Mouse (Mus musculus) layer of hippocampus, postnatal 10 days (tissue): Measurements from ENCODE around the gene Pam. TPM values are rescaled to one million over a fixed set of nuclear protein-coding genes. Genes with fewer than 3 reads are reported as not detected.

Source experiments
- DNase-seq, 2 experiments: peaks; one replicate each; pipeline ENCODE4 v3.0.0; 2021; ENCODE audit warnings: low spot score in 2 of 2
- total RNA-seq, 2 experiments: library from RNA; stranded (reverse); gene quantifications; 2 replicates each; pipeline ENCODE4 v1.2.3; 2021

Gene Pam
- total RNA-seq, 2 experiments from 2014 or later = 158 to 166 TPM

DNA sequence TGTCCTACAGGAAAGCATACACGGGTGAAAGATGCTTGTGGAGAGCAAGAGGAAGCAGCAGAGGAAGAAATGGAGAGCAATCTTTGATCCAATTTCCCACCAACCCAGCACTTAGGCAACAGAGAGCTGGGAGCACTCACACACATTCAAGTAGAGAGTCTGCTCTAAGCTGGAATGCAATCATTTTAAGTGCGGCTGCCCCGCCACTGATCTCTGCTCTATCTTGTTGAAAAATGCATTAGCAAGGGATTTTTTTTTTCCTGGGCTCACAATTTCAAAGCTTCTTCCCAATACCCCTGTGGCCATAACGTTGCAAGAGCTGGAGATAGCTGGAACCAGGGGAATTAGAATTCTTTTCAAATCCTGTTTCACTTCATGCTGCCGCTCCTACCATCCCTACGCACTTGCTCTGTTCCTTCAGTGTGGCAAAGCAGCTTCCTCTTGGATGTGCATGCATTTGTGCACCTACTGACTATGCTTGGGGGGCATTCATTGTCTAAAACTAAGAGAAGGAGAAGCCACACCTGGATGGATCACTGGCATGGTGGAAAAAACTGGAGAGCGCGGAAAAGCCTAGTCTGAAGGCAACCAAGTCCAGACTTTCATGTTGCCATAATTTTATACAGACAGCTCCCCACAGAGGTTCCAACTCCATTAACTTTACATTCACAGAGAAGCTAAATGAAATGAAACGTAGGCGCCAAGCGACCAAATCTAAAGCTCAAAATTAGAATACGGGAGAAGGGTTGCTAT, 179.1 kb downstream of the Pam start:
- no peak for DNase-seq

DNA sequence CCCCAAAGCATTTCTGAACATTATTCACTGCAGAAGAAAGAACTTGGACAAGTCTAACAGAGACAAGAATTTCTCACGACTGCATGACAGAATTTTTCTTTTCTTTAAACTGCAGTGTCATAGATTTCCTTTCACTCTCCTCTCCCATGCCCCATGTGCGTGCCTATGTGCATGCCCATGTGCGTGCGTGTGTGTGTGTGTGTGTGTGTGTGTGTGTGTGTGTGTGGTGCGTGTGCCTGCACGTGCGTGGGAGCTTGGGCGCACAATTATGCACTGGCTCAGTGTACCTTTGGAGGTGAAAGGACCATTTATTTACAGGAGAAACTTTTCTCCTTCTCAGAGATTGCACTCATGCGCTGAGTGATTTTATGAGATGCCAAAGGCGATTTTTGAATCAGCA, 179.7 kb downstream of the Pam start:
- DNase-seq = no peak

DNA sequence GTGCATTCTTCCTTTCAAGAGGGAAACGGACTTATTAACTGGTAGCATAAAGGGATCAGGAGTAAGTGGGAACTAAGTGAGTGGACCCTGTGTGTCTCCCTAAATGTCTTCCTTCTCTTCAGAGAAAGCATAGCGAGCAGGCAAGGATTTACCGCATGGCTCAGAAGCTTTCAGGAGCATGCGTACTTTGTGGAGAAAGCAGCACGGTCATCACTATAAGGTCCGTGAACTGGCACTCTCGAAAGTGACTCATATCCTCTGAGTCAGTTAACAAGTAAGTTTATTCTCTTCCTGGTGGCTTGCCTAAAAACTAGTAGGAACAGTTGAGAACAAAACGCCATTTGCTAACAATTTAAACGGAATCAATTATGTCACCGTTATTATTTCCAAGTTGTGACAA, 184.6 kb downstream of the Pam start:
- no peak for DNase-seq

DNA sequence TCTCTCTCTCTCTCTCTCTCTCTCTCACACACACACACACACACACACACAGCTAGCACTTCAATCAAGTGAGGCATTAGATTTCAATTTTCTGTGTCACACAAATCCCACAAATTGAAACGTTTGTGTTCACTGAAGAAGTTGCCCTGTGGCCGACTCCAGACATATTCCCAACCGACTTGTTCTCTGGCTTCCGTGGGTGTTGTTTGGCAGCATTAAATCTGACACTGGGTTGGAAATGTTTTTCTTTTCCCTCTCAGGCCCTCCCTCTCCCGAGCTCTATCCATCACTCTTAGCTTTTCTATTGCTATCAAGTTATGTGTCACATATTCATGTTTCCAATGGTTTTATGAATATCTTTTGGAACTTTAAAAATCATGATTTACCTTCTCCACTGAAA, 185.9 kb downstream of the Pam start:
- DNase-seq = no peak

DNA sequence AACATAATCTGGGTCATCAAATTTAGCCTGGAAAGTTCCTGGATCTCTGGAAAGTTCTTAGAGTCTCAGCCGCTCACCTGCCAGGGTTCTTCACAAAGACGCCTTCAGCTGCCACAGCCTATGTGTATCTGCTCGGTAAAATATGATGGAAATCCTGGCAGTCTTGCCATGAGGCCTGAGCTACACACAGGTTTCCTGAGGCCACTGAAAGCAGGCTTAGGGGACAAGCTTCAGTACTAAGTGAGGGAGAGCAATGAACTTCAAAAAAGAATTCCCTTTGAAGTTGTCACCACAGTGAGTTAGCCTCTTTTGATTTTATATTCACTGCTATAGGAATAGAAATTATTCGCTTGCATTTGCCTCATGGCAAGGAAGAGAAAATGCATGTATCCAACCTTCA, 186.7 kb downstream of the Pam start:
- DNase-seq = no peak

DNA sequence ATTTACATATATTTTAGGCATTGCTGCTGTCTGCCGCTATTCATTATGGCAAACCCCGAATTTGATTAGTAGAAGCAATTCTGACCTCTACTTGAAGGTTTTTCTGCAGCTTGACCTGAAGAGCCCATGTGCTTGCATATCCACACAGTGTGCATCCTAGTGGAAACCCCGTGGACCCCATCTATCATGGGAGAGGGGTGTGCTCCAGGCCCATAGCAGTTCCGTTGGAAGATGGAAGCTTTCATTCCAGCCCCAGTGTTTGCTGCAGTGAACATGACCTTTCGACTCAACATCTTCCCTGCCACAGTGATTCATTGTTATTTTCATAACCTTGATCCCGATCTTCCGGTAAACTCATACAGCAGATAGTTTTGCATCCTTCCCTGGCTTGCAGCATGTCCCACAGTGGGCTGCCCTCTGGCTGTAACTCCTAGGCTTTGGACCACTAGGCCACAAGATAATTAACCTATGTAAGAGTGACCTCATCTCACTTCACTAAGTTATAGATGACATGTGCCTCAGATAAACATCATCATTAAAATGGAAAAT, 191.5 kb downstream of the Pam start:
- DNase-seq = no peak

DNA sequence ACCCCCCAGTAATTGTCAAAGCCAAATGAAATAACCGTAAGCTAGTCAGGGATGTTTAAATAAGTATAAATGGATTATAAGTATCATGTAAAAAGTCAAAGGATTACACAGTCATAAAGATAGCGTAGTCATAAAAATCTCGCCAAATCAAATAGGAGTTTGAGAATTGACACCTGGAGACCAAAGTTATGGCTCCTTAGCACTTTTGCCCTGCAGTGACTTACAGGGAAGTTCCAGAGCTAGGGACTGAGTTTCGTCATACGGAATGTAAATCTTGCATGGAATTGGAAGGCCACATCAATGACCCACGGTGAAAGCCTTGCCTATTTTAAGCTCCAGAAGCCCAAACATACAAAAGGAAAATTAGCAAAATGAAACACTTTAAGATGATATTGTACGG, 192.6 kb downstream of the Pam start:
- no peak for DNase-seq

DNA sequence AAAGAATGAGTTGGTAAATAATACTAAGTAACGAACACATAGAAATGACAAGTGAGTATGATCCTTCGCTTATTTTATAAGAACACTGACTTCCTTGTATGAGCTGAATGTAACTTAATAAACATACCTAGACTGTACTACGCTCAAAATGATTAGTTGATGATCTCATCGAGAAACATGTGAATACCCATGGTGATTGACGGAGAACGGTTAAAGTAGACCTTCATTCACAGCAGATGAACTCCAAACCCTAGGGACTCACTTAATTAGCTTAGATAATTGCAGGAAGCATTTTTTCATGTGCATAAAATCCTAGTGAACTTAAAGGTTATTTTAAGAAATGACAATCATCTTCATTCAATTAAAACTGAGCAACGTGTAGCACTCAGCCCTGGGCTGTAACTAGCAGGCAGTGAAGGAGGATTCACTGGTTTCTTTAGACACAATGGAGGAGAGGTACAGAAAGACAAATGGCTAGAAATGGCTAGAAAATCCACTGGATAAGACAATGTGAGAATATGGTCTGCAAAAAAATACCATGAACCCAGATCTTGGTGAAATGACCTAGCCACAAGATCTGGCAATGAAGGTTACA, 194.8 kb downstream of the Pam start:
- DNase-seq = no peak

DNA sequence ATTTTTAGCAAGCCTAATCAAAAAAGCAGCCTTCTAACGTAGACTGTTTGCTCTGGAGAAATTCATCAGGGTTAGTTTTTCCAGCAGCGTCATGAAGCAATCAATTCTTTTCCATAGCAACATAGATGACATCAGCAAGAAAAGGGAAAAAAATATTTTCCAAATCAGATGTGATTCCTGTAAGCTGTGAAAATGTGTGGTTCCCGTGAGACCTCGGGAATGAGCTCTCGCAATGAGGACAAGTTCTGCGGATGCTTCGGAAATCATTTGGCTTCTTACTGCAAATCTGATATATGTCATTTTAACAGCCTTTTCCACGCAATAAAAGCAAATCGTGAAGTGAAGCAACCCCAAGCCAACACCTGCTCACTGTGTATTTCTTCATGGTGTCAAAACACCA, 207.9 kb downstream of the Pam start:
- DNase-seq = no peak

DNA sequence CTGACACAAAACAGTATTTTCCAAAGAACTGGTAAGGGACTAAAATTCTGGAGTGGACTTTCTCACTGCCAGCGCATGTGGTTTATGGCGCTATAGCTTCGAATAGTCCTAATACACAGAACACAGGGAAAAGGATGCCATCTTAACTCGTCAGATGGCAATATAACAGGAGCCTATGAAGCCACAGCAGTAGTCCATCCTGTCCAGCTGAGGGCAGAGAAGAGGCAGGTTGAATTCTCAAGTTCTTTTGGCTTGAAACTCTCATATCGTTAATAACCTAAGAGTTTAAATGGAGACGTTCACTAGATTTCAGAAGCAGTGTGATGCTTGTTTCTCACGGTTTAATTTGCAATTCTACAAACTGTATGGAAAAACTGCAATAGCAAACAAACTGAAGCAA, 211.9 kb downstream of the Pam start:
- DNase-seq = no peak

DNA sequence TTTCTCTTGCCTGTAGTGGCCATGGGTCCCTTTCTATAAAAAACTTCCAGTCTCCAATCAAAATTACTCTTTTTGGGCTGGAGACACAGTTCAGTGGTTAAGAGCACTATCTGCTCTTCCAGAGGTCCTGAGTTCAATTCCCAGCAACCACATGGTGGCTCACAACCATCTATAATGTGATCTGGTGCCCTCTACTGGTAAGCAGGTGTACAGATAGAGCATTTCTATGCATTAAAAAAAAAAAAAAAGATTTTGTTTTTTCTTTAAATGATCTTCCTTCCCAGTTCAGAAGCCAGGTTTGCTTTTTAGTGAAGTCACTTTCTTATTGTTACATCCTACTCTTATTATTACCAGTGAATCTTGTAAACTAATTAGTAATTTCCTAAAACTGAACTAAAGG, 218.4 kb downstream of the Pam start:
- no peak for DNase-seq

DNA sequence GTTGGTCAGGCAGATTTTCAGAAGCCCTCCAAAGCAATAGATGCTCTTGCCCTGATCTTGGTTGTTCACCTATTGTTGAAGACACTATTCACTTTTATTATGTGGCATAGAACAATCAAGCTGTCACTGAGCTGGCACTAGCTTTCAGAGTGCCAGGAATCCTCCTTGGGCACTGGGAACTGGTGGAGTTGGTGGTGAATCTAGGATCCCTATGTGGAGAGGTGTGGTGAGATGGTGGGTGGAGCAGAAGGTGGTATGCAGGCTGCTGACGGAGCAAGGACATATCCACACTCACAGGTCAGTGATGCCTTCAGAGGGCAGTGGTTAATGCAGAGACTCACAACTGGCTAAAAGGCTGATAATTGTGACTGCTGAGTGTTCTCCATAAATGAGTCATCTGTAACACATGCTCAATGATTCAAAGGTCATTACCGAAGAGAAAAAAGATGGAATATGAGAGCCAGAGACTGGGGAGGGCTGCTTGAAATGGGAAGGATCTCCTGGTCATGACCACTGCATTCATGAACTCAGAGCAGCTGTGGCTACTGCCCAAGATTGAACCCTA, 221.9 kb downstream of the Pam start:
- DNase-seq = no peak

DNA sequence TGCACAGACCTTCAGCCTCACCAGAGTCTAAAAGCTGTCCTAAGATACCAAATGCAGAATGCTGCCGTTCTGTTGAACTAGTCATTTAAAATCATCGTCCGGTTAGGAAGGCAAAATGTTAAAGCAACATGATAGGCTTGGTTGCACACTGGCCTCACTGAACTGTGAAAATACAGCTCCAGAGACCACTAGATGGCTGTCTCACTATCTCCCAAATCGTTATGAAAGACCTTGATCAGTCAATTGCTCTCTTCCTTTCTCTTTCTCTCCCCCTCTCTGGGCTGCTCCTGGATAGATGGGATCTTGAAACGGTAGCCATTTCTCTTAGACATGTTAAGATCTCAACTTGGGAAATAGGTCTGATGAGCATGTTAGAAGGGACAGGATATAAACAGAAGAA, 223.0 kb downstream of the Pam start:
- no peak for DNase-seq

DNA sequence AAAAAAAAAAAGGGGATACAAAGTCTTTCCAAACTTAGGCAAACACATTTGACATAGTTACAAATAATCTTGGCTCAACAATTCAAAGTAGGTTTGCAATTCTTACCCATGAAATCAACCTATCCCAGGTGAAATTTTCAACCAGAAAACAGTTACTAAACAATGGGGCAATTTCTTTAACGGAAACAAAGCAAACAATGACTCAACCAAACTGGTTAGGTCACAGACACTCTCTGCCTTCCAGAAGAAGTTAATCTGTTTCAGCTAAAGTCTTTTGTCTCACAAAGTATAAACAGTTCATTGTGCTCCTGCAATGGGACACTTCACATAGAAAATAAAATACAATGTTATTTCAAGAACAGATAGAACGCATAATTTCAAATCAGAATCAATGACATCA, 223.4 kb downstream of the Pam start:
- no peak for DNase-seq

DNA sequence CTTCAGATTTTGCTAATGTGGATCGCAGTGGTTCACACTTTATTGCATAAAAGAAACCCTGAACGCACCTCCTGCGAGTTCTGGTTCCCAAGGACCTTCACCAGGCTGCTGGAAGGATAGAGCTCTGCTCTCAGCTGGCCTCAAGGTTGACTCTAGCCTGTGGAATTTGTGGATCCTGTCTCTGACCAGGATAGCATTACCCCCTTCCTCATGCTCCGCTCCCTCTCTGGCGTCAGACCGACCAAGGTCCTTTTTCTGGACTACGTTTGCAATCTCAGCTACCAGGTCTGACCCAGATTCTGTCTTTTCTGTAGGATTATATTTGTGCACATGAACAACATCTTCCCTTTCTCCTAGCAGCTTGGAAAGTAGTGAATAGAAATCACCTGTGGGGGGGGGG, 231.3 kb downstream of the Pam start:
- no peak for DNase-seq

DNA sequence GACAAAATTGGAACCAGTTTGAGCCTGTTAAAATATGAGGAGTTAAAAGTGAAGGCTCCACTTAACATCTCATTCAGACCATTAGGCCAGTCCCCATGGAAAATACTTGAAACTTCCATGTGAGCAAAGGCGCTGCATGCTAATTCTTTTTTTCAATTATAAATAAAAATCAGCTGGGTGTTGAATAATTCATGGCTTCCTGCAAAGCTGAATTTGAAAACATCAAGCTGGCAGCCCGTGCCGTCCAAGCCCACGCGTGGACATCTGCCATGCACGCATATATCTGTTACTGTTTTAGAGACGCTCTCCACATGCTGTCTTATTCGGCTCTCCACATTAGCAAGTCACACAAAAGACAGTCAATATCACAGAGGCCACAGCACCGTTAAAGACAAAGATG, 232.3 kb downstream of the Pam start:
- peak; percentile 72 to 78 for DNase-seq

DNA sequence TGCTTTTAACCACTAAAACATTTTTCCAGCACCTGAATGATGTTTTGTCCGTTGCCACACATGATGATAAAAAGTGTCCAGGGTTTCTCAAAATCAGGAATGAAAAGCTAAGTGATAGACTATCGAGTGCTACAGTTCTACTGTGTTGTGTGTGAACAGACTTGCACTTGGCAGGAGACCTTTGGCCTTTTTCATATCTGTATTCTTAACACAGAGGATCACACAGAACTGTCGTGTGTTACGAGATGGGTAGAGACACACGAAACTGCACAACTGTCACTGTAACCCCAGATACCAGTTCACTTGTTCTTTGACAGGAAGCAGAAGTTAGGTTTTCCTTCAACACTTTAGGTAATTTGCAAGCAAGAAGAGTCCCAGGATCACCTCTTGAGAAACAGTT, 232.7 kb downstream of the Pam start:
- DNase-seq = no peak

DNA sequence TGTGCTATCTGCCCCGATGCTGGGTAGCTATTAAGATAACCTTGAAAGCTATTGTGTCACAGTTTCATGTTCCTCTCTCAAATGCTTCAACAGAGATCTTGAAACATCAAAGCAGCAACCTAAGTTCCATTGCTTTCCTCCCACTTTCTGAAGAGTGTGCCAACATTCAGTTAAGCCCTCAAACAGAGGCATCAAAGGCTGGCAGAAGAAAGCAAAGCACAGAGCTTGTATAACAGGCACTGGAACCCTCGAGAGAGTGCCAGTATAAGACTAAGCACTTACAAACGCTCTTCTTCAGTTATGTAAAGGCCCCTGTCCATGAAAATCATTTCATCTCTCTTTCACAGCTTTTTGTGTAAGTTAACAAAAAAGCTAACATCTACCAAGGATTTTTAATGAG, 241.2 kb downstream of the Pam start:
- DNase-seq = no peak

DNA sequence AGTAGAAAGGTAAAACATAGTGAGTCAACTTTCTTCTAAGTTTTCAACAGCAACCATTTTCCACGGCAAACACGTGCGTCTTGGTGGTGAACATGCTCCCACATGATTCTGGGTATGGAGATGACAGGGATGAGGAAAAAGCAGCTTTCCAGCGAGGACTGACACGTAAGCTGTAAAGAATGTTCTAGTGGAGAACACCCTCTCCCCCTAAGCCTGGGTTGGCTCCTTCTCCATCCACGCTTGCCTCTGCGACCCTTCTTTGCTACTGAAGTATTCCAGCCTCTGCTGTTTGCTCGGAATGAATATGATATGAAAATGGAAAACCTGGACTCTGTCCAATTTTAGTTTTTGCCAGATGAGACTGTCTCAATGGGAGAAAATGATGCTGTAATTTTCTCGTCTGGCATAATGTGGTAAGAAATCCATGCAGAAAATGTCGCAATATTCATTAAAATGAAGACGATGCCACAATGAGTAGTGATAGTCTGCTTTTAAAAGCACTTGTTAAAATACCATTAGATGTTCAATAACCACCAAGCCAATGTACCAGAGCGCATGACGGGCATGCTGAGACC, 243.8 kb downstream of the Pam start:
- no peak for DNase-seq

DNA sequence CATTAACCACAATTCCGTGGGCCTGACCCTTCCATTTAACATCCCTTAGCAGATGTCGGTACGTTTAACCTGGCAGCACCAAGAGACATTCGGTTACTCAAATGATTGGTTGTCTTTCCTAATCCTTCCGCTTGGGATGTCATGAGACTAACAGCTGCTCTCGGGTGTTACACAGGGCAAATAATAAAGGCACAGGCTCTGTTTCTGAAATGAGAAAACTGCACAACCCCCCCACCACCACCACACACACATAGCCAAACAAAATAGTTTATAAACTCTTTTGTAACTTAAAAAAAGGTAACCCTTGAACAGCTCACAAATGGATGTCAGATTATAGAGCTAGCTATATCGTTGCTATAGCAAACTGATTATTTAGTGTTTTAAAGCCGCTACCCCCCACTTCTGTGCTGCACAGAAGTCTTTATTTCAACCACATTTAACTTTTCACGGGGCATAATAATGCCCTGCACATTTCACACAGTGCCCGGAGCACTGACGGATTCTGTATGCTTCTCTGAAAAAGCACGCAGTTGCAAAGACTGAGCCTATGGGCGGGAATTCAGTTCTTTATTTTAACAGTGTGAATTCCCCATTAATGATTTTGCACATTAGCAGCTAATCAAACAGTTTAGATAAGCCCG, 246.7 kb downstream of the Pam start:
- no peak for DNase-seq

DNA sequence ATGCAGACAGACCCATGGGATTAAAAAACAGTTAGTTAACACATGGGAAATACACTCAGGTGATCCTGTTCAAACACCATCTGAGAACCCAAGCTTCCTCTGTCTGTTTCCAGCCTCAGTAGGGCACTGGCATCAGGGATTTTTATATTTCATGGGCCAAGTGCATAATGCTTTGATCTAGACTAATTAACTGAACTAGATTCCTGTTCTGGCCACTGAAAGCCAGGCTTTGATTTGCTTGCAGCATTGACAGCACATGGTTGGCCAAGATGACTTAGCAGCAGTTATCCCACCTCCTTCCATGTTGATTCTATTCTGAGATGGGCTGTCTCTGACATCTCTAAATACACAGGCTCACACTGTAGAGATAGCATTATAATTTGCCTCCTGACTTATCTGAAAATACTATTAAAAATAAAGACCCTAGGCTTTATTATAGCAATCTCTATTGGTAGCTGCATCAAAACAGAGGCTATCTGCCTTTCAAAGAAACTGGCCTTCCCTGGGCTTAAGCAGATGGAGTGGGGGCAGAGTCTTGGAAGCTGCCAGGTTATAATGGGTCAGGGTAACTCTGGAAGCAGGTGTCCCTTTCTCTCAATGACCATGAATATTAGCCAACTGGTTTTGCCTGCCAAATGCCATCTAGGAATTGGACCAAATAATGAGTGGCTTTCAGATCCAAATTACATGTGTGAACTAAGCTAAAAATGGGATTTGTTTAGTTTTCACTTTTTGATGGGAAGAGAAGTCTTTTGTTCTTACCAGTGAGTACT, 252.0 kb downstream of the Pam start:
- DNase-seq = peak; percentile 40 to 58
